Mouse (Mus musculus): Measurements from ENCODE around the gene Mta3.
"Not testable (repeated sequence)": the region's sequence is repeated elsewhere in the genome, so short reads cannot be mapped to it uniquely, and the experiment has no call there.

Mta3 gene

GRCm38 (mm10) chr17:83708256-83708655, 2.3 kb downstream of the Mta3 start:
- DNase-seq (ENCODE audit: extremely low spot score, low read depth, low spot score): no peak

- DNase-seq (ENCODE audit: extremely low spot score, low read depth, low spot score): no peak
These were observed 2.9 kb downstream of the Mta3 start for GRCm38 (mm10) chr17:83708891-83709290.

- DNase-seq (ENCODE audit: extremely low spot score, low read depth, low spot score): not testable (repeated sequence)
These were observed 3.6 kb downstream of the Mta3 start for GRCm38 (mm10) chr17:83709517-83709916.

- no peak for DNase-seq (ENCODE audit: extremely low spot score, low read depth, low spot score)
These were observed 4.7 kb downstream of the Mta3 start for GRCm38 (mm10) chr17:83710639-83711038.

- no peak for DNase-seq (ENCODE audit: extremely low spot score, low read depth, low spot score)
These were observed 6.4 kb downstream of the Mta3 start for GRCm38 (mm10) chr17:83712341-83712740.

GRCm38 (mm10) chr17:83720449-83720848, 14.5 kb downstream of the Mta3 start:
- no peak for DNase-seq (ENCODE audit: extremely low spot score, low read depth, low spot score)

GRCm38 (mm10) chr17:83721157-83721556, 15.2 kb downstream of the Mta3 start:
- no peak for DNase-seq (ENCODE audit: extremely low spot score, low read depth, low spot score)

GRCm38 (mm10) chr17:83723064-83723463, 17.1 kb downstream of the Mta3 start:
- DNase-seq (ENCODE audit: extremely low spot score, low read depth, low spot score): no peak

GRCm38 (mm10) chr17:83726496-83726895, 20.5 kb downstream of the Mta3 start:
- DNase-seq (ENCODE audit: extremely low spot score, low read depth, low spot score): no peak

- DNase-seq (ENCODE audit: extremely low spot score, low read depth, low spot score): no peak
These were observed 21.7 kb downstream of the Mta3 start for GRCm38 (mm10) chr17:83727707-83728106.

GRCm38 (mm10) chr17:83729029-83729428, 23.1 kb downstream of the Mta3 start:
- DNase-seq (ENCODE audit: extremely low spot score, low read depth, low spot score): no peak

GRCm38 (mm10) chr17:83730123-83730522, 24.2 kb downstream of the Mta3 start:
- no peak for DNase-seq (ENCODE audit: extremely low spot score, low read depth, low spot score)

GRCm38 (mm10) chr17:83732166-83732629, 26.2 kb downstream of the Mta3 start:
- no peak for DNase-seq (ENCODE audit: extremely low spot score, low read depth, low spot score)

GRCm38 (mm10) chr17:83732801-83733200, 26.8 kb downstream of the Mta3 start:
- no peak for DNase-seq (ENCODE audit: extremely low spot score, low read depth, low spot score)

- DNase-seq (ENCODE audit: extremely low spot score, low read depth, low spot score): no peak
These were observed 30.7 kb downstream of the Mta3 start for GRCm38 (mm10) chr17:83736701-83737100.

GRCm38 (mm10) chr17:83737775-83738174, 31.8 kb downstream of the Mta3 start:
- DNase-seq (ENCODE audit: extremely low spot score, low read depth, low spot score): no peak

- no peak for DNase-seq (ENCODE audit: extremely low spot score, low read depth, low spot score)
These were observed 34.2 kb downstream of the Mta3 start for GRCm38 (mm10) chr17:83740135-83740676.

GRCm38 (mm10) chr17:83741243-83741642, 35.3 kb downstream of the Mta3 start:
- no peak for DNase-seq (ENCODE audit: extremely low spot score, low read depth, low spot score)

- no peak for DNase-seq (ENCODE audit: extremely low spot score, low read depth, low spot score)
These were observed 38.4 kb downstream of the Mta3 start for GRCm38 (mm10) chr17:83744231-83744824.

- DNase-seq (ENCODE audit: extremely low spot score, low read depth, low spot score): no peak
These were observed 41.6 kb downstream of the Mta3 start for GRCm38 (mm10) chr17:83747405-83748160.

GRCm38 (mm10) chr17:83750216-83750950, 44.4 kb downstream of the Mta3 start:
- DNase-seq (ENCODE audit: extremely low spot score, low read depth, low spot score): no peak
